Mouse (Mus musculus) lung, postnatal 25 days (tissue): ENCODE results near the gene Tmem247.

ENCODE experiments used
- DNase-seq: peaks from one replicate; pipeline ENCODE4 v3.0.0; 2022; ENCODE audit warnings: low spot score

Gene Tmem247

GRCm38 (mm10) chr17:86964041-86964440 is 46.9 kb downstream of the Tmem247 start:
- no peak for DNase-seq

- peak; percentile 87 for DNase-seq
Measured at GRCm38 (mm10) chr17:86964502-86964901, 47.4 kb downstream of the Tmem247 start.

GRCm38 (mm10) chr17:86965121-86965520 is 48.0 kb downstream of the Tmem247 start:
- no peak for DNase-seq

GRCm38 (mm10) chr17:86966040-86966439 is 48.9 kb downstream of the Tmem247 start:
- DNase-seq: no peak

- DNase-seq: no peak
Measured at GRCm38 (mm10) chr17:86967048-86967447, 49.9 kb downstream of the Tmem247 start.

- no peak for DNase-seq
Measured at GRCm38 (mm10) chr17:86967536-86968525, 50.7 kb downstream of the Tmem247 start.

- DNase-seq: no peak
Measured at GRCm38 (mm10) chr17:86968581-86968980, 51.4 kb downstream of the Tmem247 start.

- peak; percentile 59 for DNase-seq
Measured at GRCm38 (mm10) chr17:86969582-86969981, 52.4 kb downstream of the Tmem247 start.

- no peak for DNase-seq
Measured at GRCm38 (mm10) chr17:86970026-86970750, 53.0 kb downstream of the Tmem247 start.

GRCm38 (mm10) chr17:86971036-86971435 is 53.9 kb downstream of the Tmem247 start:
- no peak for DNase-seq

GRCm38 (mm10) chr17:86971860-86972259 is 54.7 kb downstream of the Tmem247 start:
- no peak for DNase-seq
